Mouse (Mus musculus) brain, embryonic 14.5 days (tissue): Measurements from ENCODE around the gene Ccdc110.

Experiments
- CTCF ChIP-seq: fragments of 200-500 bp; IDR thresholded peaks from 2 replicates; pipeline ENCODE4 v1.5.1; 2012; ENCODE audit warnings: inconsistent platforms, mild to moderate bottlenecking, moderate library complexity, borderline replicate concordance; ENCODE audit not compliant: insufficient read depth, insufficient read length; ENCODE audit errors: extremely low read depth
- POLR2A ChIP-seq: fragments of 200-500 bp; IDR thresholded peaks from 2 replicates; pipeline ENCODE4 v1.6.1; 2012; ENCODE audit warnings: mild to moderate bottlenecking, inconsistent platforms, borderline replicate concordance; ENCODE audit not compliant: poor library complexity, insufficient read depth, insufficient read length, severe bottlenecking; ENCODE audit errors: extremely low read depth

DNA sequence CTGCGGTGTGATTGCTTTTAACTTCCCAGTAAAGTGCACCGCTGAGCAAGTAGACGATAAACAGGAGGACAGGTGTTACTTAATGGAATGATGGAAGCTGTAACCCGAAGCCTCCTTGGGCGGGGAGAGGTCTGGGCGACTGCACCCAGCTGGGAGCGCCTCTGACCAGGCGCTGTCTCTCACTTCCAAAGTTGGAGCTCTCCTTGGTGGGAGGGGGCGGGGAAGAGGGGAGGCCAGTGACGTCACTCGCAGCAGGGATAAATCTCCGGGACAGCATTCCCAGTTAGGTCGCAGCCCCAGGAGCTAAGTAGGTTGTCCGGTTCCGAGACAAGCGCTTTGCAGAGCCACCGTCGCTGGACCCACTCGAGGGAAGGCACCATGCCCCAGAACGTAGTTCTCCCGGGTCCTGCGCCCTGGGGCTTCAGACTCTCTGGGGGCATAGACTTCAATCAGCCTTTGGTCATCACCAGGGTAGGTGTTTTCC lies 49.2 kb upstream of the Ccdc110 start, which contains the start of gene Pdlim3:
- TF ChIP-seq CTCF (no peak), POLR2A (no peak)
